ENCODE assay signal across 8 mouse cellular contexts in genomic region chr13:115287371-115287770, GRCm38 (mm10).
DNase-seq lines count a peak whose midpoint lies in the region.

No protein-coding gene starts in this region.

- peak; percentile 8 for DNase-seq in adrenal gland, postnatal 14 days
- DNase-seq in adrenal gland, adult 8-10 months, result no peak
- DNase-seq in layer of hippocampus, adult 9-11 months, result peak; percentile 6
- no peak for DNase-seq in layer of hippocampus, postnatal 36 days
- peak; percentile 59 for DNase-seq in brain, adult 2 months (ENCODE audit: low read depth, low spot score)
- peak; percentile 54 to 70 for DNase-seq in left cerebral cortex, postnatal 14 days (ENCODE audit: low spot score in 2 of 2)
- DNase-seq in thymus, postnatal 4 days, result no peak
- DNase-seq in kidney, postnatal 4 days, result no peak

- intact Hi-C loops in left cerebral cortex, postnatal 14 days (cut with DNase I), result loop anchor here (2.0 kb wide), 1 partner anchor 1425 kb away; no protein-coding TSS in a partner anchor

Comparison
In these comparisons a context has a peak if more than half of its experiments do, and no peak if none do; other contexts are left out.
1. DNase-seq: peak in adrenal gland, postnatal 14 days (single experiment), layer of hippocampus, adult 9-11 months (single experiment), brain, adult 2 months (single experiment) and left cerebral cortex, postnatal 14 days (2 of 2); none in adrenal gland, adult 8-10 months (single experiment), layer of hippocampus, postnatal 36 days (0 of 2), thymus, postnatal 4 days (single experiment) and kidney, postnatal 4 days (0 of 2).